Mouse (Mus musculus): ENCODE measurements around the gene Pnpt1. TPM values are rescaled to one million over a fixed set of nuclear protein-coding genes. Genes with fewer than 3 reads are reported as not detected.

Gene Pnpt1
- total RNA-seq, 2 experiments from 2014 or later, result 41.0 to 45.4 TPM

Other genes starting within 250 kb of the Pnpt1 start
- gene Ppp4r3b, start 42.1 kb downstream of the Pnpt1 start, total RNA-seq (2014; fragmentation: Nextera tagmentation), result 52.5 and 72.2 TPM in 2 replicates
- gene Ppp4r3b, start 42.1 kb downstream of the Pnpt1 start, total RNA-seq (2017), result 97.1 and 143 TPM in 2 replicates
- gene Cfap36, start 116.7 kb downstream of the Pnpt1 start, total RNA-seq (2014; fragmentation: Nextera tagmentation), result 21.8 and 29.7 TPM in 2 replicates
- gene Cfap36, start 116.7 kb downstream of the Pnpt1 start, total RNA-seq (2017), result 43.6 and 54.9 TPM in 2 replicates
- gene Ccdc88a, start 242.9 kb downstream of the Pnpt1 start, total RNA-seq (2014; fragmentation: Nextera tagmentation), result 23.6 and 25.7 TPM in 2 replicates
- 32.3 and 35.8 TPM in 2 replicates for gene Ccdc88a, start 242.9 kb downstream of the Pnpt1 start, total RNA-seq (2017)